In the genomic region with DNA sequence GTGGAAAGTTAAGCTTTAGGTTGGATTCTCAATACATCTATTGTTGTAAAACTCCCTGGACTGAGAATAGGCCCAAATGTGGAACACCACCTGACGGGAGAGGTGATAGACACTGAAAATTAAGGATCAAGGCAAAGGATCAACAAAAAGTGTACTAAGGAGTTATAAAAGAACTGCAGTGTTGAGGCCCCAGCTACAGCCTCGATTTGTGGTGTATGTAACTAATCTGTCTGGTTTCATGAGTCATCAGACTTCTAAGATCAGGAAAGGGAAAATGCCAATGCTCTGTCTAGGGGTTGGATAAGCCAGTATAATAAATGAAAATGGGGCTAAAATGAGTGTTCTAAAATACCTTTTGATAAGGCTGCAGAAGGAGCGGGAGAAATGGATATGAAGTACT, we compare ENCODE assay signal across 8 mouse cellular contexts. TPM values are rescaled to one million over a fixed set of nuclear protein-coding genes. Genes with fewer than 3 reads are reported as not detected.
A peak's percentile ranks its signal among the peaks of the same experiment; 100 is the strongest.
DNase-seq lines count a peak whose midpoint lies in the region; ATAC-seq lines count a peak whose summit lies in the region.

No protein-coding gene starts in this region.

- WGBS in embryonic facial prominence, embryonic 15.5 days: 11% methylated on average over 3 of the region's 3 CpGs
- whole genome bisulfite sequencing in liver, embryonic 11.5 days: 25% methylated on average over 3 of the region's 3 CpGs

- no peaks in the 10 kb centered on the region for H3K27me3 ChIP-seq in erythroblast, embryonic 14.5 days (ENCODE audit: control insufficient read depth)
- H3K27me3 ChIP-seq in embryonic facial prominence, embryonic 15.5 days: no peaks in the 10 kb centered on the region
- H3K27me3 ChIP-seq in liver, embryonic 11.5 days (replicated peaks; ENCODE audit: control insufficient read depth, insufficient read depth, low read length): no peaks in the 10 kb centered on the region

- no peak for ATAC-seq in erythroblast, adult 5-6 weeks (replicated peaks; ENCODE audit: low FRiP score, poor library complexity, severe bottlenecking)
- ATAC-seq in embryonic facial prominence, embryonic 15.5 days (ENCODE audit: insufficient number of reproducible peaks, low FRiP score, low TSS enrichment, low read depth): no peak
- no peak for ATAC-seq in liver, embryonic 11.5 days (replicated peaks; ENCODE audit: low FRiP score)

- H3K4me3 ChIP-seq in erythroblast, embryonic 14.5 days (replicated peaks): peak overlapping the region; percentile 79
- H3K4me3 ChIP-seq in embryonic facial prominence, embryonic 15.5 days (replicated peaks): peak overlapping the region; percentile 83
- H3K4me3 ChIP-seq in liver, embryonic 11.5 days (ENCODE audit: low read depth, low read length): peak overlapping the region; percentile 82

- peak overlapping the region; percentile 70 for H3K4me2 ChIP-seq in embryonic facial prominence, embryonic 15.5 days (replicated peaks)
- H3K4me2 ChIP-seq in liver, embryonic 11.5 days: peak overlapping the region; percentile 94

- H3K27ac ChIP-seq in embryonic facial prominence, embryonic 15.5 days (replicated peaks): peak overlapping the region; percentile 100
- H3K27ac ChIP-seq in liver, embryonic 11.5 days (ENCODE audit: low read depth, low read length): peak overlapping the region; percentile 100

- peak; percentile 80 for DNase-seq in 416B (ENCODE audit: low read depth)
- no peak for DNase-seq in liver, embryonic 11.5 days (ENCODE audit: low spot score)
- DNase-seq in frontal cortex, postnatal 10 days (ENCODE audit: low spot score in 2 of 2): no peak
- DNase-seq in right cerebral cortex, postnatal 36 days (ENCODE audit: low spot score in 2 of 2): no peak
- DNase-seq in left cerebral cortex, postnatal 25 days (ENCODE audit: low spot score in 2 of 2): no peak

- intact Hi-C loops in left cerebral cortex, postnatal 25 days (cut with DNase I): no loop called here

- peaks cover 52% of the 10 kb centered on the region for H3K36me3 ChIP-seq in erythroblast, embryonic 14.5 days (ENCODE audit: control insufficient read depth)
- H3K36me3 ChIP-seq in embryonic facial prominence, embryonic 15.5 days: no peaks in the 10 kb centered on the region
- H3K36me3 ChIP-seq in liver, embryonic 11.5 days (ENCODE audit: control insufficient read depth, insufficient read depth, low read length): no peaks in the 10 kb centered on the region

- H3K9me3 ChIP-seq in erythroblast, embryonic 14.5 days (ENCODE audit: control insufficient read depth, low read length): no peaks in the 10 kb centered on the region
- no peaks in the 10 kb centered on the region for H3K9me3 ChIP-seq in embryonic facial prominence, embryonic 15.5 days (replicated peaks)
- no peaks in the 10 kb centered on the region for H3K9me3 ChIP-seq in liver, embryonic 11.5 days (ENCODE audit: control insufficient read depth, low read length)

- peak overlapping the region; percentile 58 for H3K9ac ChIP-seq in embryonic facial prominence, embryonic 15.5 days
- peak overlapping the region; percentile 95 for H3K9ac ChIP-seq in liver, embryonic 11.5 days (ENCODE audit: low read depth, low read length)

- peaks cover 68% of the 10 kb centered on the region for H3K4me1 ChIP-seq in erythroblast, embryonic 14.5 days (ENCODE audit: control insufficient read depth)
- H3K4me1 ChIP-seq in embryonic facial prominence, embryonic 15.5 days: peaks cover 27% of the 10 kb centered on the region
- H3K4me1 ChIP-seq in liver, embryonic 11.5 days (replicated peaks; ENCODE audit: control insufficient read depth, insufficient read depth, low read length): peaks cover 16% of the 10 kb centered on the region

RNA-seq across cellular contexts. Expression of gene Setd5, which starts 1.9 kb away (rescaled TPM):
- 0.69 and 1.3 TPM in 2 replicates for polyA plus RNA-seq in erythroblast, embryonic 14.5 days (2012)
- 34.4 and 36.6 TPM in 2 replicates for total RNA-seq in erythroblast, adult 5-6 weeks (2015; ENCODE audit: low replicate concordance)
- 29.4 TPM in 2 replicates for total RNA-seq in erythroblast, adult 5-6 weeks (2017; ENCODE audit: low replicate concordance)
- polyA plus RNA-seq in embryonic facial prominence, embryonic 15.5 days (2015; fragmentation: Nextera tagmentation; extraction: Ambion mirVana): 81.1 and 84.7 TPM in 2 replicates
- polyA plus RNA-seq in liver, embryonic 11.5 days (2014; fragmentation: Nextera tagmentation; extraction: Ambion mirVana): 56.8 and 58.6 TPM in 2 replicates
- total RNA-seq in left cerebral cortex, postnatal 25 days (2021): 100 to 1,000 TPM; 108 to 122 TPM

RNA-seq across cellular contexts. Expression of gene Thumpd3, which starts 29.2 kb away (rescaled TPM):
- polyA plus RNA-seq in erythroblast, embryonic 14.5 days (2012): 0.25 and 0.34 TPM in 2 replicates
- 18.0 and 27.7 TPM in 2 replicates for total RNA-seq in erythroblast, adult 5-6 weeks (2015; ENCODE audit: low replicate concordance)
- total RNA-seq in erythroblast, adult 5-6 weeks (2017; ENCODE audit: low replicate concordance): 16.3 and 19.6 TPM in 2 replicates
- polyA plus RNA-seq in embryonic facial prominence, embryonic 15.5 days (2015; fragmentation: Nextera tagmentation; extraction: Ambion mirVana): 42.9 and 48.3 TPM in 2 replicates
- polyA plus RNA-seq in liver, embryonic 11.5 days (2014; fragmentation: Nextera tagmentation; extraction: Ambion mirVana): 70.5 and 72.5 TPM in 2 replicates
- total RNA-seq in left cerebral cortex, postnatal 25 days (2021): 10 to 100 TPM; 29.4 TPM

Comparison
In these comparisons a context has a peak if more than half of its experiments do, and no peak if none do; other contexts are left out.
1. RNA of gene Setd5, which starts 1.9 kb away (polyA plus RNA-seq): 81.1 to 84.7 TPM in embryonic facial prominence, embryonic 15.5 days and 56.8 to 58.6 TPM in liver, embryonic 11.5 days; 0.69 to 1.3 TPM in erythroblast, embryonic 14.5 days; every median in the first group is over 10 times any median in the second.
2. RNA of gene Thumpd3, which starts 29.2 kb away (polyA plus RNA-seq): 70.5 to 72.5 TPM in liver, embryonic 11.5 days and 42.9 to 48.3 TPM in embryonic facial prominence, embryonic 15.5 days; 0.25 to 0.34 TPM in erythroblast, embryonic 14.5 days; every median in the first group is over 10 times any median in the second.
3. Peak in every context shown above with its lines, with median percentiles within 50 percentile points of each other: H3K4me3 ChIP-seq.